Mouse (Mus musculus) liver, embryonic 14.5 days (tissue): ENCODE results near the gene Ccdc63. TPM values are rescaled to one million over a fixed set of nuclear protein-coding genes. Genes with fewer than 3 reads are reported as not detected.

Experiments used
- ATAC-seq: fragments of 200-750 bp; cut with Nextera tagmentation; 2 replicates; pipeline ENCODE4 v1.8.0; 2017; ENCODE audit warnings: moderate number of reproducible peaks, mild to moderate bottlenecking, moderate library complexity; ENCODE audit not compliant: insufficient read depth
- DNase-seq, 3 experiments: peaks; one replicate each; pipeline ENCODE4 v3.0.0-alpha.2; 2012 to 2013; ENCODE audit warnings: low read depth in 3 of 3, low spot score in 3 of 3
- H3K27ac ChIP-seq: fragments of 300-500 bp; sonication (generic); 2 replicates; pipeline ENCODE4 v1.5.1; 2014; ENCODE audit warnings: moderate library complexity, mild to moderate bottlenecking, control low read depth, inconsistent platforms
- H3K27me3 ChIP-seq: fragments of 300-500 bp; sonication (generic); 2 replicates; pipeline ENCODE4 v1.6.1; 2014; ENCODE audit warnings: mild to moderate bottlenecking, low read length, moderate library complexity; ENCODE audit not compliant: control insufficient read depth, insufficient read depth
- H3K36me3 ChIP-seq: fragments of 300-500 bp; sonication (generic); replicated peaks from 2 replicates; pipeline ENCODE4 v1.6.1; 2014; ENCODE audit warnings: low read depth; ENCODE audit not compliant: control insufficient read depth, insufficient read depth
- H3K4me1 ChIP-seq, 2 experiments: fragments of 200-500 bp in 1 of 2; fragments of 300-500 bp in 1 of 2; sonication (generic) in 1 of 2; replicated peaks; 2 replicates each; pipeline ENCODE4 v1.6.1; 2012 to 2014; ENCODE audit warnings: antibody characterized with exemption in 1 of 2, inconsistent platforms in 1 of 2, low read length in 1 of 2; ENCODE audit not compliant: control insufficient read depth in 2 of 2, insufficient read depth in 2 of 2
- H3K4me2 ChIP-seq: fragments of 300-500 bp; sonication (generic); 2 replicates; pipeline ENCODE4 v1.6.1; 2014; ENCODE audit warnings: low read depth, mild to moderate bottlenecking, control low read depth, moderate library complexity
- H3K4me3 ChIP-seq, 2 experiments: fragments of 200-500 bp in 1 of 2; fragments of 300-500 bp in 1 of 2; sonication (generic) in 1 of 2; 2 replicates each; pipeline ENCODE4 v1.5.1; 2012 to 2014; ENCODE audit warnings: low read depth in 2 of 2, low read length in 2 of 2, mild to moderate bottlenecking in 2 of 2, control low read depth in 1 of 2, inconsistent platforms in 1 of 2, moderate library complexity in 1 of 2; ENCODE audit not compliant: insufficient read depth in 1 of 2
- H3K9ac ChIP-seq: fragments of 300-500 bp; sonication (generic); replicated peaks from 2 replicates; pipeline ENCODE4 v1.6.1; 2014; ENCODE audit warnings: mild to moderate bottlenecking, control low read depth, moderate library complexity
- H3K9me3 ChIP-seq: fragments of 300-500 bp; sonication (generic); 2 replicates; pipeline ENCODE4 v1.6.1; 2016; ENCODE audit warnings: low read length, mixed read lengths; ENCODE audit not compliant: control insufficient read depth
- CTCF ChIP-seq: IDR thresholded peaks from 2 replicates; pipeline ENCODE4 v1.5.1; 2016; ENCODE audit warnings: antibody characterized with exemption, low read depth, control low read depth
- EP300 ChIP-seq: IDR thresholded peaks from 2 replicates; pipeline ENCODE4 v1.6.1; 2016; ENCODE audit warnings: antibody characterized with exemption, low read depth
- WGBS: fragments of 180-500 bp; shearing (Covaris S2); extraction: QIAGEN DNeasy Blood & Tissue Kit; methylation state at CpG from one replicate; pipeline ENCODE4 v1.1.7; 2014; ENCODE audit not compliant: insufficient replicate concordance; 5-methylcytosine and 5-hydroxymethylcytosine counted together
- polyA plus RNA-seq, 2 experiments: library from polyadenylated mRNA; depleted of rRNA in 1 of 2; stranded (reverse) in 1 of 2; unstranded in 1 of 2; fragments of >200 nt; fragmentation: Nextera tagmentation in 1 of 2; extraction: Ambion mirVana in 1 of 2; gene quantifications; 2 replicates each; pipeline versions ENCODE4 v1.2.1 to v1.2.3; 2012 to 2014

Gene Ccdc63
- polyA plus RNA-seq, 2 experiments = 0.13 TPM; not detected in 1

GRCm38 (mm10) chr5:122081471-122081870, 59.2 kb downstream of the Ccdc63 start:
- ATAC-seq = no peak
- H3K9ac ChIP-seq = no peak overlapping the region
- H3K4me3 ChIP-seq = no peak overlapping the region
- TF ChIP-seq EP300 (no peak), CTCF (no peak)
- no peak overlapping the region for H3K4me2 ChIP-seq
- H3K9me3 ChIP-seq = no peaks in the 10 kb centered on the region
- DNase-seq = no peak
- H3K4me1 ChIP-seq = peaks cover 0 to 8% of the 10 kb centered on the region in 2 experiments; a peak in 2 of 4 replicates
- no peak overlapping the region for H3K27ac ChIP-seq
- H3K36me3 ChIP-seq = no peaks in the 10 kb centered on the region
- 72% methylated on average over 13 of the region's 13 CpGs for WGBS
- H3K27me3 ChIP-seq = no peaks in the 10 kb centered on the region

GRCm38 (mm10) chr5:122080930-122081329, 59.7 kb downstream of the Ccdc63 start:
- Histone ChIP-seq H3K9ac (no peak overlapping the region), H3K9me3 (no peaks in the 10 kb centered on the region), H3K4me1 (peaks cover 0 to 8% of the 10 kb centered on the region in 2 experiments; a peak in 2 of 4 replicates), H3K27me3 (no peaks in the 10 kb centered on the region), H3K4me3 (no peak overlapping the region), H3K4me2 (no peak overlapping the region), H3K27ac (no peak overlapping the region), H3K36me3 (no peaks in the 10 kb centered on the region)
- TF ChIP-seq CTCF (no peak), EP300 (no peak)
- ATAC-seq (no peak), DNase-seq (no peak)
- 79% methylated on average over 11 of the region's 11 CpGs for WGBS

GRCm38 (mm10) chr5:122079796-122080195, 60.8 kb downstream of the Ccdc63 start:
- Histone ChIP-seq H3K4me3 (no peak overlapping the region), H3K36me3 (no peaks in the 10 kb centered on the region), H3K9me3 (no peaks in the 10 kb centered on the region), H3K9ac (no peak overlapping the region), H3K4me2 (no peak overlapping the region), H3K27ac (no peak overlapping the region), H3K4me1 (peaks cover 0 to 5% of the 10 kb centered on the region in 2 experiments; a peak in 2 of 4 replicates), H3K27me3 (no peaks in the 10 kb centered on the region)
- peak; percentile 77 for TF ChIP-seq CTCF
- TF ChIP-seq EP300 = no peak
- ATAC-seq (no peak), DNase-seq (no peak)
- 65% methylated on average over 7 of the region's 7 CpGs for WGBS

GRCm38 (mm10) chr5:122077244-122077643, 63.4 kb downstream of the Ccdc63 start:
- ATAC-seq (no peak), DNase-seq (no peak)
- no peak overlapping the region for H3K4me3 ChIP-seq
- TF ChIP-seq EP300 (no peak), CTCF (no peak)
- no peaks in the 10 kb centered on the region for H3K9me3 ChIP-seq
- no peak overlapping the region for H3K9ac ChIP-seq
- no peaks in the 10 kb centered on the region for H3K36me3 ChIP-seq
- WGBS = 72% methylated on average over 4 of the region's 4 CpGs
- no peak overlapping the region for H3K27ac ChIP-seq
- H3K4me1 ChIP-seq = no peaks in the 10 kb centered on the region
- no peak overlapping the region for H3K4me2 ChIP-seq
- no peaks in the 10 kb centered on the region for H3K27me3 ChIP-seq

- Histone ChIP-seq H3K9me3 (no peaks in the 10 kb centered on the region), H3K4me3 (no peak overlapping the region), H3K27ac (no peak overlapping the region), H3K4me1 (no peaks in the 10 kb centered on the region), H3K36me3 (no peaks in the 10 kb centered on the region), H3K4me2 (no peak overlapping the region), H3K27me3 (no peaks in the 10 kb centered on the region), H3K9ac (no peak overlapping the region)
- TF ChIP-seq CTCF (peak; percentile 59), EP300 (no peak)
- ATAC-seq (no peak), DNase-seq (no peak)
- 31% methylated on average over 3 of the region's 3 CpGs for WGBS
Observed at GRCm38 (mm10) chr5:122075736-122076135, 64.9 kb downstream of the Ccdc63 start.
